Comparison of ENCODE assay signal across 7 mouse cellular contexts in genomic region chr7:127778350-127778749, GRCm38 (mm10). TPM values are rescaled to one million over a fixed set of nuclear protein-coding genes. Genes with fewer than 3 reads are reported as not detected.
DNase-seq lines count a peak whose midpoint lies in the region; ATAC-seq and TF ChIP-seq lines count a peak whose summit lies in the region.

No protein-coding gene starts in this region.

- WGBS in neural tube, embryonic 11.5 days = 80% methylated on average over 4 of the region's 4 CpGs
- whole genome bisulfite sequencing in forebrain, embryonic 11.5 days = 83% methylated on average over 4 of the region's 4 CpGs
- WGBS in limb, embryonic 14.5 days = 73% methylated on average over 4 of the region's 4 CpGs
- WGBS in stomach, embryonic 16.5 days = 77% methylated on average over 4 of the region's 4 CpGs

- H3K27me3 ChIP-seq in neural tube, embryonic 11.5 days (ENCODE audit: control insufficient read depth, insufficient read depth, low read length) = no peaks in the 10 kb centered on the region
- no peaks in the 10 kb centered on the region for H3K27me3 ChIP-seq in forebrain, embryonic 11.5 days (ENCODE audit: control insufficient read depth, insufficient read depth, low read length)
- H3K27me3 ChIP-seq in limb, embryonic 14.5 days (ENCODE audit: control insufficient read depth, insufficient read depth, low read length) = no peaks in the 10 kb centered on the region
- H3K27me3 ChIP-seq in stomach, embryonic 16.5 days (ENCODE audit: control insufficient read depth, insufficient read depth, low read length) = no peaks in the 10 kb centered on the region

- no peak overlapping the region for H3K27ac ChIP-seq in neural tube, embryonic 11.5 days (ENCODE audit: low read depth, low read length)
- no peak overlapping the region for H3K27ac ChIP-seq in forebrain, embryonic 11.5 days (ENCODE audit: low read depth, low read length)
- no peak overlapping the region for H3K27ac ChIP-seq in limb, embryonic 14.5 days (replicated peaks; ENCODE audit: low read depth, low read length)
- H3K27ac ChIP-seq in stomach, embryonic 16.5 days (ENCODE audit: low read length) = peak overlapping the region; percentile 100

- H3K9me3 ChIP-seq in neural tube, embryonic 11.5 days (ENCODE audit: control insufficient read depth, low read length) = no peaks in the 10 kb centered on the region
- H3K9me3 ChIP-seq in forebrain, embryonic 11.5 days (ENCODE audit: control insufficient read depth, low read length) = no peaks in the 10 kb centered on the region
- no peaks in the 10 kb centered on the region for H3K9me3 ChIP-seq in limb, embryonic 14.5 days (ENCODE audit: control insufficient read depth, low read length)
- H3K9me3 ChIP-seq in stomach, embryonic 16.5 days (replicated peaks; ENCODE audit: control insufficient read depth, low read length) = no peaks in the 10 kb centered on the region

- H3K4me1 ChIP-seq in neural tube, embryonic 11.5 days (ENCODE audit: control insufficient read depth, insufficient read depth, low read length) = peaks cover 6% of the 10 kb centered on the region
- H3K4me1 ChIP-seq in forebrain, embryonic 11.5 days (replicated peaks; ENCODE audit: control insufficient read depth, insufficient read depth, low read length) = peaks cover 7% of the 10 kb centered on the region
- H3K4me1 ChIP-seq in limb, embryonic 14.5 days (ENCODE audit: control insufficient read depth, insufficient read depth, low read length) = peaks cover 12% of the 10 kb centered on the region; the same call in 1 of the 2 replicates
- peaks cover 12% of the 10 kb centered on the region for H3K4me1 ChIP-seq in stomach, embryonic 16.5 days (ENCODE audit: control insufficient read depth, insufficient read depth, low read length)

- TF ChIP-seq POLR2A in limb, embryonic 14.5 days (IDR thresholded peaks at IDR 0.05; ENCODE audit: borderline replicate concordance, extremely low read depth, insufficient read depth, insufficient read length) = no peak

- peaks cover 12% of the 10 kb centered on the region for H3K36me3 ChIP-seq in neural tube, embryonic 11.5 days (ENCODE audit: control insufficient read depth, insufficient read depth, low read length)
- no peaks in the 10 kb centered on the region; the same call in 1 of the 2 replicates for H3K36me3 ChIP-seq in forebrain, embryonic 11.5 days (ENCODE audit: control insufficient read depth, insufficient read depth, low read length)
- peaks cover 42% of the 10 kb centered on the region for H3K36me3 ChIP-seq in limb, embryonic 14.5 days (ENCODE audit: control insufficient read depth, insufficient read depth, low read length)
- peaks cover 5% of the 10 kb centered on the region; the same call in 1 of the 2 replicates for H3K36me3 ChIP-seq in stomach, embryonic 16.5 days (ENCODE audit: control insufficient read depth, insufficient read depth, low read length)

- H3K4me3 ChIP-seq in neural tube, embryonic 11.5 days (ENCODE audit: low read depth, low read length) = peak overlapping the region; percentile 78
- peak overlapping the region; percentile 97 for H3K4me3 ChIP-seq in forebrain, embryonic 11.5 days (ENCODE audit: low read depth, low read length)
- H3K4me3 ChIP-seq in limb, embryonic 14.5 days (replicated peaks; ENCODE audit: low read length) = peak overlapping the region; percentile 94
- H3K4me3 ChIP-seq in stomach, embryonic 16.5 days (replicated peaks; ENCODE audit: low read length) = peak overlapping the region; percentile 86

- DNase-seq in neural tube, embryonic 11.5 days (ENCODE audit: low spot score) = no peak
- no peak for DNase-seq in neural tube, embryonic 10.5 days (ENCODE audit: extremely low spot score, low spot score)
- no peak for DNase-seq in forebrain, embryonic 11.5 days (ENCODE audit: low spot score)
- no peak for DNase-seq in limb, embryonic 14.5 days (ENCODE audit: low spot score)
- DNase-seq in gastrocnemius, postnatal 4 days (ENCODE audit: low spot score in 2 of 2) = no peak
- DNase-seq in adrenal gland, postnatal 10 days = no peak

- peak overlapping the region; percentile 90 for H3K4me2 ChIP-seq in neural tube, embryonic 11.5 days (ENCODE audit: low read depth)
- peak overlapping the region; percentile 85 for H3K4me2 ChIP-seq in forebrain, embryonic 11.5 days (ENCODE audit: low read depth, low read length, severe bottlenecking)
- H3K4me2 ChIP-seq in limb, embryonic 14.5 days (replicated peaks; ENCODE audit: low read depth, low read length, severe bottlenecking) = peak overlapping the region; percentile 74
- peak overlapping the region; percentile 92 for H3K4me2 ChIP-seq in stomach, embryonic 16.5 days (ENCODE audit: low read depth, low read length)

- ATAC-seq in neural tube, embryonic 11.5 days (ENCODE audit: insufficient read depth, low FRiP score, low TSS enrichment) = no peak
- no peak for ATAC-seq in forebrain, embryonic 11.5 days (replicated peaks; ENCODE audit: low FRiP score)
- ATAC-seq in limb, embryonic 14.5 days (ENCODE audit: low FRiP score, low read depth) = no peak
- no peak for ATAC-seq in stomach, embryonic 16.5 days (ENCODE audit: insufficient read depth, low FRiP score)

- H3K9ac ChIP-seq in neural tube, embryonic 11.5 days (ENCODE audit: low read length) = peak overlapping the region; percentile 95
- peak overlapping the region; percentile 95 for H3K9ac ChIP-seq in forebrain, embryonic 11.5 days (ENCODE audit: low read length)
- H3K9ac ChIP-seq in limb, embryonic 14.5 days (ENCODE audit: low read depth, low read length, severe bottlenecking) = peak overlapping the region; percentile 92; the same call in 1 of the 2 replicates
- peak overlapping the region; percentile 92 for H3K9ac ChIP-seq in stomach, embryonic 16.5 days (ENCODE audit: low read length)

RNA-seq across cellular contexts. Expression of gene Setd1a, which starts 1.9 kb away (rescaled TPM):
- polyA plus RNA-seq in neural tube, embryonic 11.5 days (2014; fragmentation: Nextera tagmentation; extraction: Ambion mirVana) = 27.2 and 28.5 TPM in 2 replicates
- 28.8 and 30.7 TPM in 2 replicates for polyA plus RNA-seq in forebrain, embryonic 11.5 days (2014; fragmentation: Nextera tagmentation; extraction: Ambion mirVana)
- 29.7 and 31.8 TPM in 2 replicates for polyA plus RNA-seq in limb, embryonic 14.5 days (2012; rRNA removed)
- polyA plus RNA-seq in limb, embryonic 14.5 days (2014; fragmentation: Nextera tagmentation; extraction: Ambion mirVana) = 27.3 and 32.0 TPM in 2 replicates
- polyA plus RNA-seq in stomach, embryonic 16.5 days (2015; fragmentation: Nextera tagmentation; extraction: Ambion mirVana) = 10.5 and 16.4 TPM in 2 replicates
- total RNA-seq in gastrocnemius, postnatal 4 days (2021) = 10 to 100 TPM; 30.3 to 32.4 TPM
- total RNA-seq in adrenal gland, postnatal 10 days (2021) = 10 to 100 TPM; 35.9 to 46.6 TPM

RNA-seq across cellular contexts. Expression of gene Gm49388, which starts 7.1 kb away (rescaled TPM):
- polyA plus RNA-seq in neural tube, embryonic 11.5 days (2014; fragmentation: Nextera tagmentation; extraction: Ambion mirVana) = not detected in 2 replicates
- not detected in 2 replicates for polyA plus RNA-seq in forebrain, embryonic 11.5 days (2014; fragmentation: Nextera tagmentation; extraction: Ambion mirVana)
- polyA plus RNA-seq in limb, embryonic 14.5 days (2012; rRNA removed) = 0.44 and 0.61 TPM in 2 replicates
- not detected in 2 replicates for polyA plus RNA-seq in limb, embryonic 14.5 days (2014; fragmentation: Nextera tagmentation; extraction: Ambion mirVana)
- not detected in 2 replicates for polyA plus RNA-seq in stomach, embryonic 16.5 days (2015; fragmentation: Nextera tagmentation; extraction: Ambion mirVana)
- 1 to 10 TPM; 2.8 to 4.0 TPM for total RNA-seq in gastrocnemius, postnatal 4 days (2021)
- 1 to 10 TPM; 4.7 to 5.6 TPM for total RNA-seq in adrenal gland, postnatal 10 days (2021)

RNA-seq across cellular contexts. Expression of gene Orai3, which starts 8.7 kb away (rescaled TPM):
- 5.5 and 6.5 TPM in 2 replicates for polyA plus RNA-seq in neural tube, embryonic 11.5 days (2014; fragmentation: Nextera tagmentation; extraction: Ambion mirVana)
- 6.6 and 7.1 TPM in 2 replicates for polyA plus RNA-seq in forebrain, embryonic 11.5 days (2014; fragmentation: Nextera tagmentation; extraction: Ambion mirVana)
- 22.8 and 29.6 TPM in 2 replicates for polyA plus RNA-seq in limb, embryonic 14.5 days (2012; rRNA removed)
- polyA plus RNA-seq in limb, embryonic 14.5 days (2014; fragmentation: Nextera tagmentation; extraction: Ambion mirVana) = 10.5 and 11.6 TPM in 2 replicates
- 26.7 and 29.0 TPM in 2 replicates for polyA plus RNA-seq in stomach, embryonic 16.5 days (2015; fragmentation: Nextera tagmentation; extraction: Ambion mirVana)
- total RNA-seq in gastrocnemius, postnatal 4 days (2021) = 10 to 100 TPM; 12.3 to 13.9 TPM
- total RNA-seq in adrenal gland, postnatal 10 days (2021) = 10 to 100 TPM; 31.5 to 32.0 TPM

RNA-seq across cellular contexts. Expression of gene Hsd3b7, which starts 22.1 kb away (rescaled TPM):
- 7.1 and 8.3 TPM in 2 replicates for polyA plus RNA-seq in neural tube, embryonic 11.5 days (2014; fragmentation: Nextera tagmentation; extraction: Ambion mirVana)
- polyA plus RNA-seq in forebrain, embryonic 11.5 days (2014; fragmentation: Nextera tagmentation; extraction: Ambion mirVana) = 6.5 and 7.9 TPM in 2 replicates
- 28.0 and 28.7 TPM in 2 replicates for polyA plus RNA-seq in limb, embryonic 14.5 days (2012; rRNA removed)
- polyA plus RNA-seq in limb, embryonic 14.5 days (2014; fragmentation: Nextera tagmentation; extraction: Ambion mirVana) = 14.3 and 16.5 TPM in 2 replicates
- polyA plus RNA-seq in stomach, embryonic 16.5 days (2015; fragmentation: Nextera tagmentation; extraction: Ambion mirVana) = 35.2 and 36.1 TPM in 2 replicates
- total RNA-seq in gastrocnemius, postnatal 4 days (2021) = 10 to 100 TPM; 13.0 to 13.3 TPM
- total RNA-seq in adrenal gland, postnatal 10 days (2021) = 10 to 100 TPM; 57.1 to 73.1 TPM

RNA-seq across cellular contexts. Expression of gene Fbxl19, which starts 34.0 kb away (rescaled TPM):
- polyA plus RNA-seq in neural tube, embryonic 11.5 days (2014; fragmentation: Nextera tagmentation; extraction: Ambion mirVana) = 6.7 and 7.7 TPM in 2 replicates
- 7.9 and 9.7 TPM in 2 replicates for polyA plus RNA-seq in forebrain, embryonic 11.5 days (2014; fragmentation: Nextera tagmentation; extraction: Ambion mirVana)
- polyA plus RNA-seq in limb, embryonic 14.5 days (2012; rRNA removed) = 64.5 and 81.3 TPM in 2 replicates
- 4.4 and 6.8 TPM in 2 replicates for polyA plus RNA-seq in limb, embryonic 14.5 days (2014; fragmentation: Nextera tagmentation; extraction: Ambion mirVana)
- 2.8 and 3.2 TPM in 2 replicates for polyA plus RNA-seq in stomach, embryonic 16.5 days (2015; fragmentation: Nextera tagmentation; extraction: Ambion mirVana)
- 1 to 10 TPM; 8.6 to 8.8 TPM for total RNA-seq in gastrocnemius, postnatal 4 days (2021)
- total RNA-seq in adrenal gland, postnatal 10 days (2021) = 10 to 100 TPM; 12.3 to 18.5 TPM
